Mouse (Mus musculus): Measurements from ENCODE around the gene Tmem130.

DNA sequence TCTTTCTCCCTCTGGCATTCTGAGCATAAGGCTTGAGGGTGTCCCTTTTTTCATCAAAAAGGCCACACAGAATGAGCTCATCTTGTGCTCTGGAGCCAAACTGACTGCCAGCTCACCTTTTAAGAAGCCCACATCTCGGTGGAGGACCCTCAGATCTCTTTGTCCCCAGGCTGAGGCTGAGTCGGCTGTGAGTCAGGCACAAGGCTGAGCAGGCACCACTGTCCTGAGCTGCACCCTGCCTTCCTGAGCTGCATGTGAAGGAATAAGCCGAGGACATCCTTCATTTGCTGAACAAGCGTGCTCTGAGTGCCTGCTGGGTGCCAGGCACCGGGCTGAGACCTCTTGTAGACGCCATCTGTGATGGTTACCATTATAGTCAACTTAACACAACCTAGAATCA, 44.4 kb downstream of the Tmem130 start:
- no peak for TF ChIP-seq POLR2A (IDR thresholded peaks at IDR 0.05; ENCODE audit: control insufficient read depth, low read depth, low read length)
- TF ChIP-seq CTCF (IDR thresholded peaks at IDR 0.05; ENCODE audit: control insufficient read depth, insufficient read depth, insufficient replicate concordance, low read depth, low read length), result no peak
